Mouse (Mus musculus) forebrain, embryonic 10.5 days (tissue): ENCODE data around the gene Lpar6. TPM values are rescaled to one million over a fixed set of nuclear protein-coding genes. Genes with fewer than 3 reads are reported as not detected.

Experiments
- DNase-seq: peaks from one replicate; pipeline ENCODE4 v3.0.0-alpha.2; 2017; ENCODE audit warnings: low spot score; ENCODE audit errors: extremely low spot score
- H3K27ac ChIP-seq: fragments of 300-500 bp; sonication (generic); 2 replicates; pipeline ENCODE4 v1.5.1; 2016; ENCODE audit warnings: mild to moderate bottlenecking
- H3K27me3 ChIP-seq: fragments of 300-500 bp; sonication (generic); 2 replicates; pipeline ENCODE4 v1.6.1; 2016; ENCODE audit warnings: mild to moderate bottlenecking; ENCODE audit not compliant: poor library complexity, severe bottlenecking
- H3K36me3 ChIP-seq: fragments of 300-500 bp; sonication (generic); replicated peaks from 2 replicates; pipeline ENCODE4 v1.6.1; 2016; ENCODE audit warnings: mild to moderate bottlenecking, moderate library complexity
- H3K4me1 ChIP-seq: fragments of 300-500 bp; sonication (generic); 2 replicates; pipeline ENCODE4 v1.6.1; 2016
- H3K4me3 ChIP-seq: fragments of 300-500 bp; sonication (generic); 2 replicates; pipeline ENCODE4 v1.5.1; 2016; ENCODE audit warnings: mild to moderate bottlenecking, moderate library complexity
- H3K9me3 ChIP-seq: fragments of 300-500 bp; sonication (generic); 2 replicates; pipeline ENCODE4 v1.6.1; 2016; ENCODE audit warnings: mild to moderate bottlenecking, moderate library complexity
- WGBS: fragments of 180-500 bp; shearing (Covaris S2); methylation state at CpG from one replicate; pipeline ENCODE4 v1.1.7; 2016; 5-methylcytosine and 5-hydroxymethylcytosine counted together
- polyA plus RNA-seq: library from polyadenylated mRNA; unstranded; fragments of >200 nt; fragmentation: Nextera tagmentation; extraction: Ambion mirVana; gene quantifications from 2 replicates; pipeline ENCODE4 v1.2.1, GENCODE M21; 2016

Gene Lpar6
- 16.0 and 16.1 TPM in 2 replicates for polyA plus RNA-seq

GRCm38 (mm10) chr14:73237848-73238321, at the start of gene Lpar6:
TSS of gene Lpar6 (plus strand) at chr14:73237895.
- H3K4me1 ChIP-seq: peaks cover 36% of the 10 kb centered on the region
- peaks cover 19% of the 10 kb centered on the region for H3K36me3 ChIP-seq
- under 1% methylated on average over 19 of the region's 19 CpGs for WGBS
- H3K27me3 ChIP-seq: no peaks in the 10 kb centered on the region
- peak within 1 kb of the TSS; percentile 63 for H3K4me3 ChIP-seq
- peak within 1 kb of the TSS; percentile 94 for H3K27ac ChIP-seq
- no peaks in the 10 kb centered on the region for H3K9me3 ChIP-seq
- DNase-seq: peak; percentile 69

DNA sequence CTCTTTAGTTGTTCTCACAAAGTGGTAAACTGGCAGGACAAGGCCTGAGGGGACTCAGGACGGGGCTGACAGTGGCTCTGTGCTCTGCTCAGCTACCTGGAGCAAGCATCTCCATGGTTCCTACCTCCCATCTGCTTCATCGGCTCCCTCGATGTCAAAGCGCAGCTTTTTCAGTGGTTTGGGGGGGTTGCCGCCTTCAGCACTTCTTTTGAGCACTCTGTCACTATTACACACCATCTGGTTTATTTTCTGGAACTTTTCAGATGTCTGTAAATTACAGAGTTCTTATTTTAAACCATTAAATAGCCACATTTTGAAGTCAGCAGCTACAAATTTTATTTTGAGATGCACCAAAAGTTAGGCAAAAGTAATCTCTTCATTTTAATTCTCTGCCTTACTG, 38.6 kb upstream of the Lpar6 start:
- 65% methylated on average over 5 of the region's 5 CpGs for WGBS
- Histone ChIP-seq H3K27ac (no peak overlapping the region), H3K27me3 (no peaks in the 10 kb centered on the region), H3K4me3 (no peak overlapping the region), H3K9me3 (no peaks in the 10 kb centered on the region), H3K4me1 (no peaks in the 10 kb centered on the region), H3K36me3 (peaks cover 36% of the 10 kb centered on the region)
- DNase-seq: no peak

DNA sequence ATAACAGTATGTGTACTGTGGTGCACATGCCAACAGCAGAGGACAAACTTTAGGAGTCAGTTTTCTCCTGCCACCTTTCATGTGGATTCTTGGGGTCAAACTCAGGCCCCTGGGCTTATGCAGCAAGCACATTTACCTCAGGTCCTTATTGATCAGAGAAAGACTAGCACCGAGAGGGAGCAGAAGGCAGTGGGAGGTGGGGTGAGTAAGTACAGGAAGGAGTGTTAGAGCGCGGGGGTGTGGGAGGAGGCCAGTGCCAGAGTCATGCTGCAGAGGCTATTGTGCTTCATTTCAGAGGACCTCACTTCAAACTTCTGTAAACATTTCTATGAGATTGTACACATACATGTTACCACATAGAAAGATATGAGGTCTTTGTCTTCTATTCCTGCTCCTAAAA, 36.2 kb upstream of the Lpar6 start:
- no peak for DNase-seq
- H3K36me3 ChIP-seq: peaks cover 23% of the 10 kb centered on the region
- H3K9me3 ChIP-seq: no peaks in the 10 kb centered on the region
- H3K27ac ChIP-seq: no peak overlapping the region
- H3K27me3 ChIP-seq: no peaks in the 10 kb centered on the region
- WGBS: 76% methylated on average over 3 of the region's 3 CpGs
- H3K4me3 ChIP-seq: no peak overlapping the region
- H3K4me1 ChIP-seq: no peaks in the 10 kb centered on the region

GRCm38 (mm10) chr14:73204016-73204415, 33.7 kb upstream of the Lpar6 start:
- Histone ChIP-seq H3K27ac (no peak overlapping the region), H3K36me3 (0 out of 2 replicates have a peak, but pooled peaks cover under 1% of the 10 kb centered on the region), H3K4me1 (no peaks in the 10 kb centered on the region), H3K27me3 (no peaks in the 10 kb centered on the region), H3K9me3 (no peaks in the 10 kb centered on the region), H3K4me3 (no peak overlapping the region)
- no peak for DNase-seq
- WGBS: 87% methylated on average over 3 of the region's 3 CpGs

DNA sequence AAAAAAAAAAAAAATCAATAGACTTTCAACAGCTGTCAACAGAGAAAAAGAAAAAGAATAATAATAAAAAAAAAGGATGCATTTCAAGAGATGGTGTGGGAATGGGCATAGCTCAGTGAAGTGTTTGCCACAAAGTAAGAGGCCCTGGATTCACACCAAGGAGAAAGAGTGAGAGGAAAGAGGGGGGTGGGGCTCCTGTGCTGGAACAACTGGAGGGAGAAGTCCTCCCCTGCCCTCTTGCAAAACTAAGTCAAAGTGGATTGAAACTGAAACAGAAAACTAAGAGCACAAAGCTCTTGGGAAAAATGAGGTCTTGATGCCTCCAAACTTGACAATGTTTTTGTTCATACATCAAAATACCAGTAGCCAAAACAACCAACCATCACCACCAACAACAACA, 28.4 kb upstream of the Lpar6 start:
- Histone ChIP-seq H3K4me3 (no peak overlapping the region), H3K27me3 (no peaks in the 10 kb centered on the region), H3K4me1 (no peaks in the 10 kb centered on the region), H3K27ac (no peak overlapping the region), H3K36me3 (peaks cover 17% of the 10 kb centered on the region), H3K9me3 (no peaks in the 10 kb centered on the region)
- DNase-seq: no peak

GRCm38 (mm10) chr14:73210196-73210595, 27.5 kb upstream of the Lpar6 start:
- no peaks in the 10 kb centered on the region for H3K9me3 ChIP-seq
- no peaks in the 10 kb centered on the region for H3K4me1 ChIP-seq
- DNase-seq: no peak
- H3K27me3 ChIP-seq: no peaks in the 10 kb centered on the region
- H3K27ac ChIP-seq: no peak overlapping the region
- H3K4me3 ChIP-seq: no peak overlapping the region
- WGBS: 93% methylated on average over 8 of the region's 8 CpGs
- H3K36me3 ChIP-seq: peaks cover 26% of the 10 kb centered on the region

DNA sequence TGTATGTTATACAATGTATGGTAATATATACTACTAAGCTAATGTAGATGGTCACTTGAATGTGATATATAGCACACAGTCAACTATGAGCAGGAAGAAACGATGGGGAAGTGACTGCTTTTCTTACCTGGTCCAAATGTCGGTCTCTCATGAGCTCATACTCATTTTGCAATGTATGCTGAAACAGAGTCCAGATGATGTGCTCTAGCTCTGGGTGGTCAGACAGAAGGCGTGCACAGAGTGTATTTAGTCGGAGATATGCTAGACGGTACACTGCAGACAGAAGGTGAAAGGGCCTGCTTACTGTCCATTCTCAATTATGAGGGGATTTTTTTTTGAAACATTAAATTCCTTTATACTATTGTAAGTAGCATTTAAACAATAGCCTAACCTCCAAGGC, 26.2 kb upstream of the Lpar6 start:
- Histone ChIP-seq H3K36me3 (peaks cover 39% of the 10 kb centered on the region), H3K9me3 (no peaks in the 10 kb centered on the region), H3K4me1 (no peaks in the 10 kb centered on the region), H3K27me3 (no peaks in the 10 kb centered on the region), H3K4me3 (no peak overlapping the region), H3K27ac (no peak overlapping the region)
- 96% methylated on average over 5 of the region's 5 CpGs for WGBS
- DNase-seq: no peak

- H3K4me1 ChIP-seq: no peaks in the 10 kb centered on the region
- H3K27ac ChIP-seq: no peak overlapping the region
- no peaks in the 10 kb centered on the region for H3K27me3 ChIP-seq
- DNase-seq: no peak
- H3K4me3 ChIP-seq: no peak overlapping the region
- peaks cover 36% of the 10 kb centered on the region for H3K36me3 ChIP-seq
- WGBS: 88% methylated on average over 1 of the region's 1 CpGs
- no peaks in the 10 kb centered on the region for H3K9me3 ChIP-seq
Observed at GRCm38 (mm10) chr14:73217062-73217461, 20.6 kb upstream of the Lpar6 start.

DNA sequence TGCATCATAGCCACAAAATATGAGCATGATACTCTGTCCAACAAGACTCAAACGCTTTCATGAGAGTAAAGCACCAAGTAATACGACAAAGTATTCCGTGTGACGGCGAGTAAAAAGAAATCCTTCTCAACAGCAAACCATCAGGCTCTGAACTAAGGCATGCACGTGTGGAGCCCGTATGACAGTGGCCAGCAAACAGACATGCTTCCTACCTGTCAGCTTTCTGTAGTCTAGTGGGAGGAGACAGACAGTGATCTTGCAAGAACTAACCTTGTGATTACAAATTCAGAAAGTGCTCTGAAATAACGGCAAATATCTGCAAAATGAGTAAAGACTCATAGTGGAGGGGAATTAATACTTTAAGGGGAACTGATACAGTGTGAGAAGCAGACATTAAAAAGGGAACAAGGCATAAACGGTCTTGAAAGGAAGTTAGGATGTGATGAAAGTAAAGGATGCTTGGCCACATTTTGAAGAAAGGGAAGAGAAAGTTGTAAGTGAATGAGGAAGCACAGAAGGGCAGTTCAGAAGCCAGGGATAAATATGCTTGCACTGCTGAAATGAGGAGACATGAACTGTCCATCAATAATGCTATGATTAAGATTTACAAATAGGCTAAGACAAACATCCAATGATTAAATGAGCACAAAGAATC, 15.3 kb upstream of the Lpar6 start:
- H3K4me1 ChIP-seq: no peaks in the 10 kb centered on the region
- no peak overlapping the region for H3K4me3 ChIP-seq
- H3K27ac ChIP-seq: no peak overlapping the region
- no peaks in the 10 kb centered on the region for H3K36me3 ChIP-seq
- no peak for DNase-seq
- no peaks in the 10 kb centered on the region for H3K9me3 ChIP-seq
- no peaks in the 10 kb centered on the region for H3K27me3 ChIP-seq
- WGBS: 92% methylated on average over 9 of the region's 9 CpGs

- Histone ChIP-seq H3K27ac (no peak overlapping the region), H3K4me3 (no peak overlapping the region), H3K36me3 (peaks cover 10% of the 10 kb centered on the region), H3K9me3 (no peaks in the 10 kb centered on the region; the same call in 1 of the 2 replicates), H3K27me3 (no peaks in the 10 kb centered on the region), H3K4me1 (peaks cover 4% of the 10 kb centered on the region)
- DNase-seq: no peak
- WGBS: 87% methylated on average over 3 of the region's 3 CpGs
Observed at GRCm38 (mm10) chr14:73226346-73226745, 11.3 kb upstream of the Lpar6 start.

DNA sequence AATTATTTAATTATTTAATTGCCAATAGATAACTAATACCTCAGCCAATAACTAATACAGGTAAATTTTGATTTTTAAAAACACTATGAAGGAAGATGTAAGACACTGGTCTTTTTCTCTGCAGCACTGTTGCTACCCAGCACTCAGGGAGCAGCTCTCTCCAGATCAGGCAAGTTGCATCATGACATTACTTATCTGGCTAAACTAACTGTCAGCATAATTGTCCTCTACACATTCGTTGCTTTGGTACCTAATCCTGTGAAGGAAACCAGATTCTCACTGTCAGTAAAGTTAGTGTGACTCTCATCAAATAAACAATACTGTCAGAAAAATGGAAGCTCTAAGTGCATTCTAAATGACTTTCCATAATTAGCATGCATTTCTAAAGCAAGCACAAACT, 10.8 kb upstream of the Lpar6 start:
- DNase-seq: no peak
- Histone ChIP-seq H3K36me3 (peaks cover 10% of the 10 kb centered on the region), H3K9me3 (no peaks in the 10 kb centered on the region; the same call in 1 of the 2 replicates), H3K27ac (no peak overlapping the region), H3K27me3 (no peaks in the 10 kb centered on the region), H3K4me1 (peaks cover 9% of the 10 kb centered on the region), H3K4me3 (no peak overlapping the region)
- WGBS: 44% methylated on average over 1 of the region's 1 CpGs

- no peaks in the 10 kb centered on the region for H3K27me3 ChIP-seq
- peaks cover 32% of the 10 kb centered on the region for H3K4me1 ChIP-seq
- 15% methylated on average over 5 of the region's 5 CpGs for WGBS
- H3K27ac ChIP-seq: peak overlapping the region; percentile 60
- peaks cover 12% of the 10 kb centered on the region for H3K36me3 ChIP-seq
- no peak overlapping the region for H3K4me3 ChIP-seq
- H3K9me3 ChIP-seq: no peaks in the 10 kb centered on the region; the same call in 1 of the 2 replicates
- no peak for DNase-seq
Observed at GRCm38 (mm10) chr14:73231286-73231982, 6.3 kb upstream of the Lpar6 start.

DNA sequence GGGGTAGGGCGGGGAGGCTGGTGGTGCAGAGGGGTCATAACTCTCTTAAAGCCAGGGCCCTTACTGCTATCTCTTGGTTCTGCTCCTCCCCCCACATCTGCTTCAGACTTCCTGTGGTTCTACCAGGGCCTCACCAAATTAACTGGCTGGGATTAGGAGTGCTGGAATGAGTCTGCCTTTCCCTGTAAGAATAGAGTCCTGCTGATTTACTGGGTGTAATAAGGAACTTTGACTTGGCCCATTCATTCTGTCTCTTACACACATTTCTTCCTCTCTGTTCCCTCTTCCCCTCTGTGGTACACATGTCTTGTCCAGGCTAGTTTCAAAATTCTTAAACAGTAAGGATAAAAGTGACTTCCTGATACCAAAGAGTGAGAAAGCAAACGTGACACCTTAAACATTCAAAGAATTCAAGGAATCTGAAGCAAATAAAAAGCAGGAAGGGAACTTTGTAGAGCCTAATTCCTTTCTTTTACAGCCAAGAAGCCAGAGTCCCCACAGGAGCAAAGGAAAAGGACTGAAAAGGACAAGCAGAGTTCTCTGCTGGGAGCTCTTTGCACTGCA, 3.1 kb upstream of the Lpar6 start:
- WGBS: 6% methylated on average over 2 of the region's 2 CpGs
- Histone ChIP-seq H3K9me3 (no peaks in the 10 kb centered on the region; the same call in 1 of the 2 replicates), H3K4me3 (no peak overlapping the region), H3K27ac (peak overlapping the region; percentile 78), H3K27me3 (no peaks in the 10 kb centered on the region), H3K36me3 (peaks cover 12% of the 10 kb centered on the region), H3K4me1 (peaks cover 44% of the 10 kb centered on the region)
- DNase-seq: peak; percentile 31
